Mouse (Mus musculus) MEL (cell line): ENCODE data around the gene Vac14. TPM values are rescaled to one million over a fixed set of nuclear protein-coding genes. Genes with fewer than 3 reads are reported as not detected.

Experiments
- DNase-seq: peaks from one replicate; pipeline ENCODE4 v3.0.0; 2011; ENCODE audit warnings: low read depth, low spot score
- H3K27ac ChIP-seq: 2 replicates; pipeline ENCODE4 v1.5.1; 2012; ENCODE audit warnings: low read depth, mild to moderate bottlenecking, control low read depth, low read length, moderate library complexity; ENCODE audit not compliant: control insufficient read depth
- H3K27me3 ChIP-seq, 2 experiments: fragments of 150-350 bp in 1 of 2; sonication (generic) in 1 of 2; 2 replicates each; pipeline ENCODE4 v1.6.1; 2012; ENCODE audit warnings: low read length in 2 of 2, mild to moderate bottlenecking in 2 of 2, improper control_type of control experiment in 1 of 2, moderate library complexity in 1 of 2; ENCODE audit not compliant: insufficient read depth in 2 of 2, control insufficient read depth in 1 of 2
- H3K36me3 ChIP-seq, 2 experiments: 2 replicates each; pipeline ENCODE4 v1.6.1; 2012 to 2014; ENCODE audit warnings: low read length in 2 of 2, improper control_type of control experiment in 1 of 2, inconsistent platforms in 1 of 2, mild to moderate bottlenecking in 1 of 2; ENCODE audit not compliant: insufficient read depth in 2 of 2, control insufficient read depth in 1 of 2
- H3K4me1 ChIP-seq, 2 experiments: fragments of 150-350 bp in 1 of 2; sonication (generic) in 1 of 2; 2 replicates each; pipeline ENCODE4 v1.6.1; 2012; ENCODE audit warnings: low read length in 2 of 2, improper control_type of control experiment in 1 of 2, mild to moderate bottlenecking in 1 of 2; ENCODE audit not compliant: insufficient read depth in 2 of 2, control insufficient read depth in 1 of 2
- H3K4me3 ChIP-seq, 2 experiments: fragments of 150-350 bp in 1 of 2; sonication (generic) in 1 of 2; 2 replicates each; pipeline ENCODE4 v1.5.1; 2012; ENCODE audit warnings: low read depth in 2 of 2, low read length in 2 of 2, mild to moderate bottlenecking in 2 of 2, moderate library complexity in 2 of 2, control low read depth in 1 of 2, improper control_type of control experiment in 1 of 2; ENCODE audit not compliant: control insufficient read depth in 1 of 2, insufficient read depth in 1 of 2
- H3K79me2 ChIP-seq: 2 replicates; pipeline ENCODE4 v1.6.1; 2012; ENCODE audit warnings: mild to moderate bottlenecking, low read length, moderate library complexity; ENCODE audit not compliant: control insufficient read depth, poor library complexity, insufficient read depth
- H3K9ac ChIP-seq: 2 replicates; pipeline ENCODE4 v1.6.1; 2012; ENCODE audit warnings: low read depth, mild to moderate bottlenecking, control low read depth, low read length, moderate library complexity; ENCODE audit not compliant: control insufficient read depth, poor library complexity, severe bottlenecking
- H3K9me3 ChIP-seq: fragments of 150-350 bp; sonication (generic); replicated peaks from 2 replicates; pipeline ENCODE4 v1.6.1; 2012; ENCODE audit warnings: mild to moderate bottlenecking, low read length, improper control_type of control experiment, moderate library complexity; ENCODE audit not compliant: insufficient read depth
- ELF1 ChIP-seq: IDR thresholded peaks from 2 replicates; pipeline ENCODE4 v1.6.1; 2014; ENCODE audit warnings: low read depth, mild to moderate bottlenecking, inconsistent platforms, low read length, improper control_type of control experiment, moderate library complexity
- HCFC1 ChIP-seq: IDR thresholded peaks from 2 replicates; pipeline ENCODE4 v1.6.1; 2012; ENCODE audit warnings: low read depth, mild to moderate bottlenecking, inconsistent platforms, low read length, improper control_type of control experiment, moderate library complexity
- MAFK ChIP-seq: IDR thresholded peaks from 2 replicates; pipeline ENCODE4 v1.6.1; 2011; ENCODE audit warnings: low read depth, mild to moderate bottlenecking, low read length, improper control_type of control experiment, borderline replicate concordance
- MXI1 ChIP-seq: IDR thresholded peaks from 2 replicates; pipeline ENCODE4 v1.6.1; 2011; ENCODE audit warnings: mild to moderate bottlenecking, low read depth, low read length, improper control_type of control experiment
- NELFE ChIP-seq: IDR thresholded peaks from 2 replicates; pipeline ENCODE4 v1.6.1; 2011; ENCODE audit warnings: low read depth, low read length, improper control_type of control experiment
- RAD21 ChIP-seq: IDR thresholded peaks from 2 replicates; pipeline ENCODE4 v1.6.1; 2011; ENCODE audit warnings: mild to moderate bottlenecking, low read depth, low read length, improper control_type of control experiment
- RCOR1 ChIP-seq: IDR thresholded peaks from 2 replicates; pipeline ENCODE4 v1.6.1; 2012; ENCODE audit warnings: low read depth, mild to moderate bottlenecking, inconsistent platforms, low read length, improper control_type of control experiment
- SIN3A ChIP-seq: IDR thresholded peaks from 2 replicates; pipeline ENCODE4 v1.6.1; 2012; ENCODE audit warnings: low read length, improper control_type of control experiment, inconsistent platforms
- TAL1 ChIP-seq: IDR thresholded peaks from 2 replicates; pipeline ENCODE4 v1.6.1; 2012; ENCODE audit warnings: mild to moderate bottlenecking, inconsistent platforms, low read length, moderate library complexity, mixed read lengths
- USF1 ChIP-seq: IDR thresholded peaks from 2 replicates; pipeline ENCODE4 v1.6.1; 2014; ENCODE audit warnings: low read depth, mild to moderate bottlenecking, inconsistent platforms, low read length, improper control_type of control experiment, moderate library complexity
- USF2 ChIP-seq, 2 experiments: IDR thresholded peaks; 2 replicates each; pipeline ENCODE4 v1.6.1; 2011 to 2012; ENCODE audit warnings: improper control_type of control experiment in 2 of 2, low read length in 2 of 2, borderline replicate concordance in 1 of 2, inconsistent platforms in 1 of 2, low read depth in 1 of 2, mild to moderate bottlenecking in 1 of 2; ENCODE audit not compliant: insufficient read depth in 1 of 2
- ZKSCAN1 ChIP-seq: IDR thresholded peaks from 2 replicates; pipeline ENCODE4 v1.6.1; 2012; ENCODE audit warnings: low read depth, mild to moderate bottlenecking, inconsistent platforms, low read length, improper control_type of control experiment, moderate library complexity
- ZMIZ1 ChIP-seq: IDR thresholded peaks from 2 replicates; pipeline ENCODE4 v1.6.1; 2012; ENCODE audit warnings: low read depth, mild to moderate bottlenecking, inconsistent platforms, low read length, improper control_type of control experiment, moderate library complexity
- polyA plus RNA-seq, 2 experiments: library from polyadenylated mRNA; stranded (reverse) in 1 of 2; unstranded in 1 of 2; fragments of >175 nt in 1 of 2; fragments of >200 nt in 1 of 2; gene quantifications; 2 replicates each; pipeline versions ENCODE4 v1.2.1 to v1.2.4; 2012; ENCODE audit warnings: low replicate concordance in 2 of 2, low read depth in 1 of 2; ENCODE audit not compliant: insufficient read length in 2 of 2, insufficient read depth in 1 of 2, missing spikeins in 1 of 2
- total RNA-seq: library from RNA; depleted of rRNA; stranded (reverse); fragments of 300-350 nt; gene quantifications from 2 replicates; pipeline ENCODE4 v1.2.3, GENCODE M21; 2012

Gene Vac14
- total and polyA plus RNA-seq, 3 experiments, result 31.7 to 86.0 TPM; not detected in 1

- H3K9ac ChIP-seq, result no peak overlapping the region
- H3K27me3 ChIP-seq, result no peaks in the 10 kb centered on the region
- no peak for DNase-seq
- H3K4me3 ChIP-seq, result no peak overlapping the region
- H3K36me3 ChIP-seq, result peaks cover 0 to 4% of the 10 kb centered on the region in 2 experiments; a peak in 2 of 4 replicates
- peaks cover 0 to 28% of the 10 kb centered on the region in 2 experiments; a peak in 3 of 4 replicates for H3K4me1 ChIP-seq
- TF ChIP-seq USF1 (no peak), ZMIZ1 (no peak), USF2 (IDR thresholded peaks at IDR 0.05; ENCODE audit: borderline replicate concordance in 1 of 2, insufficient read depth in 1 of 2, low read depth in 1 of 2, low read length in 2 of 2) (no peak), NELFE (no peak), TAL1 (no peak), MAFK (no peak), HCFC1 (no peak)
- TF ChIP-seq, all 39 proteins: peak for 0
- Histone ChIP-seq H3K9me3 (no peaks in the 10 kb centered on the region), H3K27ac (no peak overlapping the region), H3K79me2 (no peaks in the 10 kb centered on the region; the same call in 1 of the 2 replicates)
Measured at GRCm38 (mm10) chr8:110755511-110756170, 137.3 kb downstream of the Vac14 start.

GRCm38 (mm10) chr8:110756196-110756595, 137.8 kb downstream of the Vac14 start:
- no peak for DNase-seq
- Histone ChIP-seq H3K27me3 (no peaks in the 10 kb centered on the region), H3K4me1 (peaks cover 0 to 30% of the 10 kb centered on the region in 2 experiments; a peak in 3 of 4 replicates), H3K79me2 (no peaks in the 10 kb centered on the region; the same call in 1 of the 2 replicates), H3K27ac (no peak overlapping the region), H3K9me3 (no peaks in the 10 kb centered on the region), H3K4me3 (no peak overlapping the region), H3K36me3 (peaks cover 0 to 6% of the 10 kb centered on the region in 2 experiments; a peak in 2 of 4 replicates)
- no peak for TF ChIP-seq USF2 (IDR thresholded peaks at IDR 0.05; ENCODE audit: borderline replicate concordance in 1 of 2, insufficient read depth in 1 of 2, low read depth in 1 of 2, low read length in 2 of 2)
- no peak for TF ChIP-seq SIN3A
- no peak for TF ChIP-seq RAD21
- no peak for TF ChIP-seq MXI1
- TF ChIP-seq RCOR1, result no peak
- TF ChIP-seq ZKSCAN1, result no peak
- TF ChIP-seq ELF1, result no peak
- TF ChIP-seq, all 39 proteins: peak for 0
- no peak overlapping the region for H3K9ac ChIP-seq
